Mouse (Mus musculus): Measurements from ENCODE around the gene Jakmip3. TPM values are rescaled to one million over a fixed set of nuclear protein-coding genes. Genes with fewer than 3 reads are reported as not detected.

Gene Jakmip3
- polyA plus RNA-seq, 2 experiments = 0.01 TPM; not detected in 1

DNA sequence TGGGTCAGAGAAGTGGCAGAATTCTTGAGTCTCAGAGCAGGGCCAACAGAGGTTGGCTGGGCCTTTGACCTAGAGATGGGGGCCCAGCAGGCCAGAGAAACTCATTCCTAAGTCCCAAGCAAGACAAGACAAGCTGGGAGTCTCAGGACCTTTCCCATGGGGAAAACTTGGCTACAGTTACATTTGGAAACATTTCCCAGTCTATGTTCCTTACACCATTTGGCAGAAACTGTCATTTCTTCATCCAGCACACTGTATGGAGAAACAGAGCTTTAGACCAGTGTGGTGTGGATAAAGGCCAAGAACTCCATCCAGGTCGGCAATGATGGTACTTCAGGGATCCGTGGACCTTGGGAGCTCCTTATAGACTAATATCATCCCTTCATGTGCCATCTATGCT, 71.1 kb downstream of the Jakmip3 start:
- no peak overlapping the region for H3K4me3 ChIP-seq (ENCODE audit: insufficient read depth in 1 of 2, low read depth in 2 of 2, low read length in 2 of 2)
- DNase-seq (ENCODE audit: low read depth in 3 of 3, low spot score in 3 of 3) = no peak
- H3K9ac ChIP-seq (replicated peaks) = no peak overlapping the region
- TF ChIP-seq EP300 (IDR thresholded peaks at IDR 0.05; ENCODE audit: low read depth) (no peak), CTCF (IDR thresholded peaks at IDR 0.05; ENCODE audit: low read depth) (no peak)
- H3K36me3 ChIP-seq (replicated peaks; ENCODE audit: control insufficient read depth, insufficient read depth, low read depth) = no peaks in the 10 kb centered on the region
- 51% methylated on average over 2 of the region's 2 CpGs for WGBS (ENCODE audit: insufficient replicate concordance)
- no peaks in the 10 kb centered on the region for H3K4me1 ChIP-seq (replicated peaks; ENCODE audit: control insufficient read depth in 2 of 2, insufficient read depth in 2 of 2, low read length in 1 of 2)
- no peaks in the 10 kb centered on the region for H3K9me3 ChIP-seq (ENCODE audit: control insufficient read depth, low read length)
- H3K27ac ChIP-seq = no peak overlapping the region
- H3K27me3 ChIP-seq (ENCODE audit: control insufficient read depth, insufficient read depth, low read length) = no peaks in the 10 kb centered on the region
- no peak overlapping the region for H3K4me2 ChIP-seq (ENCODE audit: low read depth)
- no peak for ATAC-seq (ENCODE audit: insufficient read depth)

- no peak for ATAC-seq (ENCODE audit: insufficient read depth)
- no peak overlapping the region for H3K27ac ChIP-seq
Measured at GRCm38 (mm10) chr7:139012767-139013369, 72.3 kb downstream of the Jakmip3 start.

DNA sequence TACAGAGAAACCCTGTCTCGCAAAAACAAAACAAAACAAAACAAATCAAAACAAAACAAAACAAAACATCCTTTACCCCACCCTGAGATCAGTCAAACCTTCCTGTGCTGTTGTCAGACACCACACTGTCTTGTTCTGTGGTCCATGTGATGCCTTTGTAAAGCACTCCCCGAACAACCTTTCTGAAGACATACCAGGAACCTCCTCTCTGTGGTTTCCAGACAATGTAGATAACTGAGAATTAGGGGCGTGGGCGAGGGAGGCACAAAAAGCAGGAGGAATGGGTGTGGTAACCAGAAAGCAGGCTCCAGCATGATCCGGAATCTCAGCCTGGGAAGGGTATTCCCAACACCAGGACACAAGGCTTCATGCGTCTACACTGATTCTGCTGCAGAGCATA, 74.6 kb downstream of the Jakmip3 start:
- H3K4me2 ChIP-seq (ENCODE audit: low read depth) = no peak overlapping the region
- no peaks in the 10 kb centered on the region for H3K36me3 ChIP-seq (replicated peaks; ENCODE audit: control insufficient read depth, insufficient read depth, low read depth)
- no peak for ATAC-seq (ENCODE audit: insufficient read depth)
- DNase-seq (ENCODE audit: low read depth in 3 of 3, low spot score in 3 of 3) = no peak
- H3K27me3 ChIP-seq (ENCODE audit: control insufficient read depth, insufficient read depth, low read length) = no peaks in the 10 kb centered on the region
- no peak for TF ChIP-seq CTCF (IDR thresholded peaks at IDR 0.05; ENCODE audit: low read depth)
- TF ChIP-seq EP300 (IDR thresholded peaks at IDR 0.05; ENCODE audit: low read depth) = no peak
- H3K4me3 ChIP-seq (ENCODE audit: insufficient read depth in 1 of 2, low read depth in 2 of 2, low read length in 2 of 2) = no peak overlapping the region
- WGBS (ENCODE audit: insufficient replicate concordance) = 44% methylated on average over 6 of the region's 6 CpGs
- no peak overlapping the region for H3K27ac ChIP-seq
- H3K9me3 ChIP-seq (ENCODE audit: control insufficient read depth, low read length) = no peaks in the 10 kb centered on the region
- no peak overlapping the region for H3K9ac ChIP-seq (replicated peaks)
- H3K4me1 ChIP-seq (replicated peaks; ENCODE audit: control insufficient read depth in 2 of 2, insufficient read depth in 2 of 2, low read length in 1 of 2) = no peaks in the 10 kb centered on the region

More at GRCm38 (mm10) chr7:139012767-139013369, 72.3 kb downstream of the Jakmip3 start:
- Histone ChIP-seq H3K4me2 (ENCODE audit: low read depth) (no peak overlapping the region), H3K36me3 (replicated peaks; ENCODE audit: control insufficient read depth, insufficient read depth, low read depth) (no peaks in the 10 kb centered on the region), H3K4me3 (ENCODE audit: insufficient read depth in 1 of 2, low read depth in 2 of 2, low read length in 2 of 2) (no peak overlapping the region), H3K9ac (replicated peaks) (no peak overlapping the region), H3K9me3 (ENCODE audit: control insufficient read depth, low read length) (no peaks in the 10 kb centered on the region), H3K27me3 (ENCODE audit: control insufficient read depth, insufficient read depth, low read length) (no peaks in the 10 kb centered on the region), H3K4me1 (replicated peaks; ENCODE audit: control insufficient read depth in 2 of 2, insufficient read depth in 2 of 2, low read length in 1 of 2) (no peaks in the 10 kb centered on the region)
- no peak for TF ChIP-seq CTCF (IDR thresholded peaks at IDR 0.05; ENCODE audit: low read depth)
- TF ChIP-seq EP300 (IDR thresholded peaks at IDR 0.05; ENCODE audit: low read depth) = no peak
- WGBS (ENCODE audit: insufficient replicate concordance) = 54% methylated on average over 6 of the region's 6 CpGs
- DNase-seq (ENCODE audit: low read depth in 3 of 3, low spot score in 3 of 3) = no peak

- Histone ChIP-seq H3K27ac (no peak overlapping the region), H3K27me3 (ENCODE audit: control insufficient read depth, insufficient read depth, low read length) (no peaks in the 10 kb centered on the region), H3K36me3 (replicated peaks; ENCODE audit: control insufficient read depth, insufficient read depth, low read depth) (no peaks in the 10 kb centered on the region), H3K9ac (replicated peaks) (no peak overlapping the region), H3K4me2 (ENCODE audit: low read depth) (no peak overlapping the region), H3K4me3 (ENCODE audit: insufficient read depth in 1 of 2, low read depth in 2 of 2, low read length in 2 of 2) (no peak overlapping the region), H3K9me3 (ENCODE audit: control insufficient read depth, low read length) (no peaks in the 10 kb centered on the region), H3K4me1 (replicated peaks; ENCODE audit: control insufficient read depth in 2 of 2, insufficient read depth in 2 of 2, low read length in 1 of 2) (no peaks in the 10 kb centered on the region)
- TF ChIP-seq EP300 (IDR thresholded peaks at IDR 0.05; ENCODE audit: low read depth) (no peak), CTCF (IDR thresholded peaks at IDR 0.05; ENCODE audit: low read depth) (no peak)
- ATAC-seq (ENCODE audit: insufficient read depth) = no peak
- WGBS (ENCODE audit: insufficient replicate concordance) = 53% methylated on average over 11 of the region's 11 CpGs
- DNase-seq (ENCODE audit: low read depth in 3 of 3, low spot score in 3 of 3) = no peak
Measured at GRCm38 (mm10) chr7:139016288-139016687, 75.8 kb downstream of the Jakmip3 start.

- H3K9ac ChIP-seq (replicated peaks) = no peak overlapping the region
- no peak for DNase-seq (ENCODE audit: low read depth in 3 of 3, low spot score in 3 of 3)
- H3K27ac ChIP-seq = no peak overlapping the region
- no peaks in the 10 kb centered on the region for H3K9me3 ChIP-seq (ENCODE audit: control insufficient read depth, low read length)
- H3K4me3 ChIP-seq (ENCODE audit: insufficient read depth in 1 of 2, low read depth in 2 of 2, low read length in 2 of 2) = no peak overlapping the region
- TF ChIP-seq CTCF (IDR thresholded peaks at IDR 0.05; ENCODE audit: low read depth) = no peak
- no peak for TF ChIP-seq EP300 (IDR thresholded peaks at IDR 0.05; ENCODE audit: low read depth)
- no peaks in the 10 kb centered on the region for H3K4me1 ChIP-seq (replicated peaks; ENCODE audit: control insufficient read depth in 2 of 2, insufficient read depth in 2 of 2, low read length in 1 of 2)
- H3K36me3 ChIP-seq (replicated peaks; ENCODE audit: control insufficient read depth, insufficient read depth, low read depth) = no peaks in the 10 kb centered on the region
- no peak overlapping the region for H3K4me2 ChIP-seq (ENCODE audit: low read depth)
- ATAC-seq (ENCODE audit: insufficient read depth) = no peak
- 34% methylated on average over 15 of the region's 15 CpGs for WGBS (ENCODE audit: insufficient replicate concordance)
- H3K27me3 ChIP-seq (ENCODE audit: control insufficient read depth, insufficient read depth, low read length) = no peaks in the 10 kb centered on the region
Measured at GRCm38 (mm10) chr7:139017249-139017903, 76.8 kb downstream of the Jakmip3 start.

Data from liver, embryonic 14.5 days (tissue).